Mouse (Mus musculus): ENCODE results near the gene Il6ra.

DNA sequence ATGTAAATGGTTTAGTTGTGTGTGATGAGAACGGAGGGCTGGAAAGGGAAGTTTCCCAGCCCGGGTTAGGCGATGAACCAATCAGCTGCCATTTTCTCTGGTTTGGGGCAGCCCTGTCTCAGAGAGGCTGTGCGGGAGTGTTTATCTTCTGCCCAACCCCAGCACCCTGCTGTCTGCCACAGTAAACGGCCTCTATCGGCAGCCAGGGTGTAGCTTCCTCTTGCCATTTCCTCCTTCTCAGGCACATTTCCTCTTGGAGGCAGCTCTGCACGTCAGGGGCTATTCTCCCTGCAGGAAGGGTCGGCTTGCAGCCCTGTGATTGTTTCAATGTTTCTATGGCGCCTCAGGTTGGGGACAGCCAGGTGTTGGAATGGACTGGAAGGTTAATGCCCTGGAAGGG is 69.8 kb downstream of the Il6ra start:
- no peak for TF ChIP-seq POLR2A (IDR thresholded peaks at IDR 0.05; ENCODE audit: insufficient read length, low read depth)
- no peak for TF ChIP-seq CEBPB (IDR thresholded peaks at IDR 0.05; ENCODE audit: insufficient read depth, poor library complexity, severe bottlenecking)
- no peak for TF ChIP-seq USF1 (IDR thresholded peaks at IDR 0.05; ENCODE audit: low read depth)
- no peak for TF ChIP-seq E2F4 (IDR thresholded peaks at IDR 0.05; ENCODE audit: insufficient read depth)
- no peak for TF ChIP-seq TCF12 (IDR thresholded peaks at IDR 0.05; ENCODE audit: insufficient read depth, poor library complexity, severe bottlenecking)
- no peak for TF ChIP-seq MAX (IDR thresholded peaks at IDR 0.05; ENCODE audit: low read depth)
